Mouse (Mus musculus): ENCODE measurements at regions not wholly inside any gene's neighbourhood (a gene's known extent, or its start where the extent isn't known, plus 50 kb on each side); places are given as distances from the start of the nearest gene placed in this dataset.

GRCm38 (mm10) chr19:49741239-49741638, 937.2 kb downstream of the Sorcs1 start:
- DNase-seq, result no peak

GRCm38 (mm10) chr19:49739483-49740175, 938.8 kb downstream of the Sorcs1 start:
- DNase-seq, result no peak

- no peak for DNase-seq
These were observed 980.8 kb downstream of the Sorcs1 start for GRCm38 (mm10) chr19:49697659-49698058.

GRCm38 (mm10) chr19:49685588-49686281, 992.7 kb downstream of the Sorcs1 start:
- DNase-seq, result peak in 1 of 2 experiments; percentile 31

- no peak for DNase-seq
These were observed 997.2 kb downstream of the Sorcs1 start for GRCm38 (mm10) chr19:49681204-49681603.

GRCm38 (mm10) chr19:49680006-49680405, 998.4 kb downstream of the Sorcs1 start:
- no peak for DNase-seq

GRCm38 (mm10) chr19:49675931-49676330, 1002.5 kb downstream of the Sorcs1 start:
- DNase-seq, result no peak

GRCm38 (mm10) chr19:49629963-49630362, 1048.5 kb downstream of the Sorcs1 start:
- DNase-seq, result no peak

- DNase-seq, result no peak
These were observed 1058.5 kb downstream of the Sorcs1 start for GRCm38 (mm10) chr19:49619920-49620319.

- no peak for DNase-seq
These were observed 1063.4 kb downstream of the Sorcs1 start for GRCm38 (mm10) chr19:49615071-49615470.
